Comparison of ENCODE assay signal across 9 mouse cellular contexts in genomic region chr1:134989372-134989771, GRCm38 (mm10). TPM values are rescaled to one million over a fixed set of nuclear protein-coding genes. Genes with fewer than 3 reads are reported as not detected.
DNase-seq lines count a peak whose midpoint lies in the region; ATAC-seq and TF ChIP-seq lines count a peak whose summit lies in the region.
"Had no signal": no experiment of that assay in that cellular context is flagged by ENCODE, and none has a peak within 500 bp of the region (broad histone marks: within the 10 kb centered on the region; RNA-seq: fewer than 3 reads in every experiment).

No protein-coding gene starts in this region.

- H3K9me3 ChIP-seq in forebrain, postnatal 0 days (ENCODE audit: low read length) = no peaks in the 10 kb centered on the region
- no peaks in the 10 kb centered on the region for H3K9me3 ChIP-seq in forebrain, embryonic 15.5 days
- H3K9me3 ChIP-seq in stomach, postnatal 0 days (ENCODE audit: control insufficient read depth, low read length) = no peaks in the 10 kb centered on the region

- no peak for ATAC-seq in forebrain, postnatal 0 days
- ATAC-seq in forebrain, embryonic 15.5 days (replicated peaks) = no peak
- no peak for ATAC-seq in Patski
- ATAC-seq in stomach, postnatal 0 days (ENCODE audit: low FRiP score, low TSS enrichment) = no peak

- peak; percentile 93 for DNase-seq in forebrain, postnatal 0 days
- no peak for DNase-seq in Patski (ENCODE audit: low read depth, low spot score)
- peak; percentile 92 to 96 for DNase-seq in cerebellum, postnatal 10 days
- peak; percentile 61 to 80 for DNase-seq in gastrocnemius, postnatal 4 days (ENCODE audit: low spot score in 2 of 2)
- peak; percentile 79 to 90 for DNase-seq in layer of hippocampus, postnatal 14 days (ENCODE audit: low spot score in 2 of 2)
- peak; percentile 91 for DNase-seq in mesoderm, embryonic 11.5 days (ENCODE audit: low read depth, low spot score)
- peak; percentile 73 for DNase-seq in stomach, postnatal 0 days (ENCODE audit: low spot score)

- CTCF ChIA-PET in Patski (lab: Charles Lee) = interaction anchor here (0.7 to 4.6 kb wide), 23 partner anchors 9 to 165 kb away, joined by 3 to 40 read pairs (median 4); partner anchors contain the start of genes Ptpn7 and Ube2t

- H3K27ac ChIP-seq in forebrain, postnatal 0 days (ENCODE audit: low read depth, low read length) = no peak overlapping the region
- no peak overlapping the region for H3K27ac ChIP-seq in forebrain, embryonic 15.5 days (replicated peaks)
- no peak overlapping the region for H3K27ac ChIP-seq in stomach, postnatal 0 days (replicated peaks)

- H3K9ac ChIP-seq in forebrain, postnatal 0 days = no peak overlapping the region
- H3K9ac ChIP-seq in forebrain, embryonic 15.5 days (replicated peaks) = no peak overlapping the region
- no peak overlapping the region for H3K9ac ChIP-seq in stomach, postnatal 0 days (ENCODE audit: low read length)

- no peaks in the 10 kb centered on the region for H3K36me3 ChIP-seq in forebrain, postnatal 0 days (ENCODE audit: insufficient read depth)
- H3K36me3 ChIP-seq in forebrain, embryonic 15.5 days = no peaks in the 10 kb centered on the region
- H3K36me3 ChIP-seq in stomach, postnatal 0 days (ENCODE audit: control insufficient read depth, insufficient read depth, low read length) = no peaks in the 10 kb centered on the region

- WGBS in forebrain, postnatal 0 days = 6% methylated on average over 7 of the region's 7 CpGs
- WGBS in forebrain, embryonic 15.5 days = 9% methylated on average over 7 of the region's 7 CpGs
- WGBS in stomach, postnatal 0 days = 8% methylated on average over 7 of the region's 7 CpGs

- in situ Hi-C loops in Patski (cut with MboI; ENCODE audit: low pct_unique_long_range_greater_than_20kb) = loop anchor here (5.0 kb wide), 1 partner anchor 118 kb away; the partner anchor contains the start of gene Lgr6

- H3K4me1 ChIP-seq in forebrain, postnatal 0 days (ENCODE audit: insufficient read depth) = 0 out of 2 replicates have a peak, but pooled peaks cover 2% of the 10 kb centered on the region
- H3K4me1 ChIP-seq in forebrain, embryonic 15.5 days = peaks cover 6% of the 10 kb centered on the region; the same call in 1 of the 2 replicates
- no peaks in the 10 kb centered on the region for H3K4me1 ChIP-seq in stomach, postnatal 0 days (replicated peaks; ENCODE audit: control insufficient read depth, insufficient read depth)

- peak; percentile 96 for TF ChIP-seq CTCF in forebrain, postnatal 0 days (IDR thresholded peaks at IDR 0.05; ENCODE audit: low read depth)
- TF ChIP-seq CTCF in Patski (IDR thresholded peaks at IDR 0.05) = peak; percentile 96
- peak; percentile 99 for TF ChIP-seq CTCF in stomach, postnatal 0 days (IDR thresholded peaks at IDR 0.05; ENCODE audit: low read depth)

- H3K4me2 ChIP-seq in forebrain, postnatal 0 days (ENCODE audit: low read depth) = no peak overlapping the region
- H3K4me2 ChIP-seq in forebrain, embryonic 15.5 days (replicated peaks) = no peak overlapping the region
- H3K4me2 ChIP-seq in stomach, postnatal 0 days (replicated peaks; ENCODE audit: low read depth) = no peak overlapping the region

- no peaks in the 10 kb centered on the region for H3K27me3 ChIP-seq in forebrain, postnatal 0 days (ENCODE audit: insufficient read depth, low read length)
- 0 out of 2 replicates have a peak, but pooled peaks cover 3% of the 10 kb centered on the region for H3K27me3 ChIP-seq in forebrain, embryonic 15.5 days
- H3K27me3 ChIP-seq in Patski = no peaks in the 10 kb centered on the region
- no peaks in the 10 kb centered on the region for H3K27me3 ChIP-seq in stomach, postnatal 0 days (ENCODE audit: control insufficient read depth, insufficient read depth, low read length)

- POLR2A ChIA-PET in Patski (lab: Charles Lee) = interaction anchor here (0.5 kb wide), 1 partner anchor 88 kb away, joined by 3 read pairs; no protein-coding TSS in a partner anchor

- TF ChIP-seq EP300 in stomach, postnatal 0 days (optimal IDR thresholded peaks at IDR 0.05) = no peak

- no peak overlapping the region for H3K4me3 ChIP-seq in forebrain, postnatal 0 days (ENCODE audit: low read depth, low read length)
- no peak overlapping the region for H3K4me3 ChIP-seq in forebrain, embryonic 15.5 days
- H3K4me3 ChIP-seq in stomach, postnatal 0 days (ENCODE audit: low read depth, low read length) = no peak overlapping the region
- H3K4me3 ChIP-seq: myocyte had no signal

RNA-seq across cellular contexts. Expression of gene Ube2t, which starts 27.0 kb away (rescaled TPM):
- 5.7 and 5.8 TPM in 2 replicates for total RNA-seq in forebrain, postnatal 0 days (2014; rRNA removed)
- polyA plus RNA-seq in forebrain, postnatal 0 days (2015; fragmentation: Nextera tagmentation; extraction: Ambion mirVana) = 8.7 and 9.0 TPM in 2 replicates
- 26.8 and 30.3 TPM in 2 replicates for polyA plus RNA-seq in forebrain, embryonic 15.5 days (2015; fragmentation: Nextera tagmentation; extraction: Ambion mirVana)
- 14.5 TPM for polyA plus RNA-seq in Patski (2021)
- total RNA-seq in gastrocnemius, postnatal 4 days (2021) = 1 to 10 TPM; 9.2 to 9.5 TPM
- 1 to 10 TPM; 2.1 to 2.4 TPM for total RNA-seq in layer of hippocampus, postnatal 14 days (2021)
- 10.5 and 13.4 TPM in 2 replicates for polyA plus RNA-seq in stomach, postnatal 0 days (2015; fragmentation: Nextera tagmentation; extraction: Ambion mirVana)

RNA-seq across cellular contexts. Expression of gene Ppp1r12b, which starts 33.6 kb away (rescaled TPM):
- total RNA-seq in forebrain, postnatal 0 days (2014; rRNA removed) = 35.1 and 39.9 TPM in 2 replicates
- polyA plus RNA-seq in forebrain, postnatal 0 days (2015; fragmentation: Nextera tagmentation; extraction: Ambion mirVana) = 8.3 and 12.4 TPM in 2 replicates
- 16.4 and 16.6 TPM in 2 replicates for polyA plus RNA-seq in forebrain, embryonic 15.5 days (2015; fragmentation: Nextera tagmentation; extraction: Ambion mirVana)
- 4.2 TPM for polyA plus RNA-seq in Patski (2021)
- total RNA-seq in gastrocnemius, postnatal 4 days (2021) = 100 to 1,000 TPM; 181 to 205 TPM
- total RNA-seq in layer of hippocampus, postnatal 14 days (2021) = 10 to 100 TPM; 67.8 to 74.7 TPM
- polyA plus RNA-seq in stomach, postnatal 0 days (2015; fragmentation: Nextera tagmentation; extraction: Ambion mirVana) = 12.5 and 13.3 TPM in 2 replicates
